Mouse (Mus musculus) cerebellum, adult 9-11 months (tissue): ENCODE data around the gene Mroh8.
"Not testable (repeated sequence)": the region's sequence is repeated elsewhere in the genome, so short reads cannot be mapped to it uniquely, and the experiment has no call there.

ENCODE experiments used
- DNase-seq: peaks from one replicate; pipeline ENCODE4 v3.0.0; 2022

The Mroh8 gene

DNA sequence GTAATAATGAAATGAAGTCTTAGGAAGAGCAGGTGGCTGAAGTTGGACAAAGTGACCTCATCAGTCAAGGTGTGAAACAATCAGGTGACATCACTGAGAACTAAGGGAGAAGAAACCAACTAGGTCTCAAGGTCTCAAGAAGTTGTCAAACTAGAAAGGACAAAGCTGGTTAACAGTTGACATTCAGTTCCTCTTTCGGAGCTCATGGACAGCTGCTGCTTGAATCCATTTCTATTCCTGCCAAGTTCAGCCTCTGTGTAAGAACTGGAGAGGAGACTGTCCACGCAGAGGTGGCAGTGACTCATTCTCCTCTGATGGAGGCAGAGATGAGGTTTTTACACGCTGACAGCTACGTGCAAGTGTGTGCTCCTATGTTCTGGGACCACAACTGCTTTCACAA, 92.1 kb downstream of the Mroh8 start:
- no peak for DNase-seq

DNA sequence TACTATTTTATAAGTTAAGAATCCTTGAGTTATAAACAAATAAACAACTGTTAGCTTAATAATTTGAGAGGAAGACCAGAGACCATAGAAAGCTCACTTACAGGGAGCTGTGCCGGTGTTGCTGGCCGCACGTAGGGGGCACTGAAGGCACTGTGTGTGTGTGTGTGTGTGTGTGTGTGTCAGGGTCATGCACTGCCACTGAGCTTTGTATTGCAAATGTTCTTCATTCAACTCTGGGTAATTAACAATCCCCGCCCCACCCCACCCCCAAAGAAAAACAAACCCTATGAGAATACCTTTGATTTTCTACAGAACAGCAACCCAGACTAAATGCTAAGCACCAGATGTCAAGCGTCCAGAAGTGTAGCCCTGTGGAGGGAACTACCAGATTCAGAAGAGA, 92.8 kb downstream of the Mroh8 start:
- no peak for DNase-seq

DNA sequence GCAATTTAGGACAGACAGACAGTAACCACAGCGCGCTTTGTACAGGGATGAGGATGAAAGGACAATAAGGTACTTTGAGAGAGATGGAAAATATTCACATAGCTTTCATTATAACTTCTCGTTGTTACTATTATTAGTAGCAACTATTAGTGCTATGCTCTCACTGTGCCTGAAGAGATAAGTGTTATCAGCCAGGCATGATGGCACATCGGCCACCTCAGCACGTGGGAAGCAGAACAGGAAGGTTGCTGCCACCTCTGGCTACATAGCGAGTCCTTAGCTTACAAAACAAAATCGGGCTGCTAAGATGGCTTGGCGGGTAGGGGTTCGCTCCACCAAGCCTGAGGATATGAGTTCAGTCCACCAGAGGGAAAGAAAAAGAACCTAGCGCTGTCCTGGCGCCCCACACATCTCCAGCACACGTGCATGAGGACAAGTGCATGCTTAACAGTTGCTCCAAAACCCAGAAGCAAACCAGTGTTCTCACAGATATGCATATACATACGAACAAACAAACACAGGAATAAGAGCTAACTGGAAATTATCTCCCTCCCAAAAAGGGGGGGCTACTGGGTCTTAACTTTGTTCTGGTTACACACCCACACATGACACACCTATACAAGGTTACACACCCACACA, 94.2 kb downstream of the Mroh8 start:
- no peak for DNase-seq

DNA sequence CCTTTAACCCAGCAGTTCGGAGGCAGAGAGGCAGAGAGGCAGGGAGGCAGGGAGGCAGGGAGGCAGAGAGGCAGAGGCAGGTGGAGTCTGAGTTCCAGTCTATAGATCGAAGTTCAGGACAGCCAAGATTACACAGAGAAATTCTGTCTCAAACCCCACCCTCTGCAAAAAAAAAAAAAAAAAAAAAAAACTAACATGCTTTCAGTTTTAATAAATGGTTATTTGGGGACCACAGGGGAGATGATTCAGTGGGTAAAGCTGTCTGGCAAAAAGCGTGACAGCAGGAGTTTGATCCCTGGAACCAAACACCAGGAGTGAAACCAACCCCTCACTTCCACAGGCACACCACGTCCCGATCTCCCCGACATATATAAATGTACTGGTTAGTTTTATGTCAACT, 101.2 kb downstream of the Mroh8 start:
- no peak for DNase-seq

DNA sequence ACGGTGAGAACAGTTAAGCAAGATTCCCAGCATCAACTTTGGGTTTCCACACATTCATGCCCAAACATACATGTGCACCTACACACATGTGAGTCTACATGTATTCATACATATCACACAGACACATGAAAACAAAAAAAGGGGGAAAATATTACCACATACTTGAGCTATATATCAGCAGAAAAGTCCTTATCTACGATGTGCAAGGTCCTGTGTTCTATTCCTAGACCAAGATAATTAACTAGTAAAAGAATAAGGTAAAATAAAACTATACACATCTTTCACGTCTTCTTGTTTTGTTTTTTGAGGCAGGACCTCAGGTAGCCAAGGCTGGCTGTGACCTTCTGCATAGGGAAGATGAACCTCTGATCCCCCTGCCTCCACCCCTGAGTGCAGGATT, 103.1 kb downstream of the Mroh8 start:
- DNase-seq = no peak

DNA sequence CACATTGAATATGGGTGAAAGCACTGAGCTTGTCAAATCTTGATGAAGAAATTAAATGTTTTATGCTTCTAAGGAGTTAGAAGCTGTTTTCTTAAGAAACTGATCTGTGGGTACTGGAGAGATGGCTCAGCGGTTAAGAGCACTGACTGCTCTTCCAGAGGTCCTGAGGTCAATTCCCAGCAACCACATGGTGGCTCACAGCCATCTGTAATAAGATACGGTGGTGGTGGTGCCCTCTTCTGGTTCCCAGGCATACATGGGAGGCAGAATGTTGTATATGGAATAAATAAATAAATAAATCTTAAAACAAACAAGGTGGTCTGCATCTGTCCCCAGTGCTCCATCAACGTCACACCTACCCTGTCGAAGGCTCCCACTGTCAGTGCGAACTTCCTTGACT, 104.9 kb downstream of the Mroh8 start:
- no peak for DNase-seq

DNA sequence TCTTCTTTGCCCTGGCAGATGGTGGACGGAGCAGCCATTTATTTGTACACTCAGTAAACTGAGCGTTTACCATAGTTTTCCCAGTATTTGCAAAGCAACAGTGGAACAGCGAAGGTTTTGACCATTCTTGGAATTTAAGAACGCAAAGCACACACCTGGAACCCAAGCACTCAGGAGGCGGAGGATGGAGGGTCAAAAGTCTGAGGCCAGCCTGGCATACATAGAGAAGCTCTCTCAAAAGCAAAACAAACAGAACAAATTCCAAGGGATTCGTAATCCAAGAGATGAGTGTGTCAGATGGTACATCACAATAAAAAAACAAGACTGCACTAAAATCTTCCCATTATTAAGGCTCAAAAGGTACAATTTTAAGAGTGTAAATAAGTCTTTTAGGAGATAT, 105.8 kb downstream of the Mroh8 start:
- no peak for DNase-seq

DNA sequence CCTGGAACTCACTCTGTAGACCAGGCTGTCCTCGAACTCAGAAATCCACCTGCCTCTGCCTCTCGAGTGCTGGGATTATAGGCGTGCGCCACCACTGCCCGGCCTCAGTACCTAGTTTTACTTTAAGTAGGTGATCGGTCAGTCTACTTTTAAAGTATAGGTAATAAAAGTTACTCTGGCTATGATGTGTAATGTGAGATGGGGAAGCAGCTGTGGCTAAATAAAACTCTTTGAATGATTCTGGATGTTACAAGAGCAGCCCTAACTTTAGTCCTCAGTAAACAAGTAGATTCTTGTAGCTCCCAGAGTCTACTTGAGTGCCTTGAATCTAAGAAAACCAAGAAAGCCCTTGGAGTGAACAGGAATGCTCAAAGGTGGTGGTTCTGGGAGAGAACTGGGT, 106.4 kb downstream of the Mroh8 start:
- DNase-seq = no peak

DNA sequence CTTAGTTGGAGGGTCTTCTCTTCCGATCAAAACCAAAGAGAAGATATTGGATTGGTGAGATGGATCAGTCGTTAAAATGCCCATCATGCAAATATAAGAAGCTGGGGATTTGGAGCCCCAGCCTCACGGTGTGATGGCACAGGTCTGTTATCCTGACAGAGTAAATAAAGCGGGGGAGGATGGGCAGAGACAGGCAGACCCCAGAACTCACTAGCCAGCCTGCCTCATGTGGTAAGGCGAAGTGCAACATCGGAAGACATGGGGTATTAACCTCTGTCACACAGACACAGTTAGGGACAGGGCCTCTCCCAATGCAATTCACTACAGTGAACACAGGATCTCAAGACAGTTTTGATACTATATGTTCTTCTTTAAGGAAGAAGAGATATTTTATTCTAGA, 108.7 kb downstream of the Mroh8 start:
- no peak for DNase-seq

DNA sequence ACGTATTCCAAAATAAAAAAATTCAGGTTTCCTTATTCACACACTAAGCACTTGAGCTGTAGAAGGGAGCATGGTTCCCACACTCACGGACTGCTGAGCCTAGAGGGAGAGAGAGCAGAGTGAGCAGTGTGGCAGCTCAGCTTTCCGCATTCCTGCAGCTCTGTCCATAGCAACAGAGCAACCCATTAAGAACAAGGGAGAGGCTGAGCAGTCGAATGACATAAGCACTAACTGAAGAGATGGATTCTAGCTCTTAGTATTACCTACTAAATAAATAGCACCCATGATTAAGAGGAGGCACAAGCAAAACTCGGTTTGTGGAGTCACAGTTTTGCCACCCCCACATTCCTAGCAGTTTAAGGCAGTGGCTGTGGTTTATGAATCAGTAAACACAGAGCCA, 109.2 kb downstream of the Mroh8 start:
- DNase-seq = no peak

DNA sequence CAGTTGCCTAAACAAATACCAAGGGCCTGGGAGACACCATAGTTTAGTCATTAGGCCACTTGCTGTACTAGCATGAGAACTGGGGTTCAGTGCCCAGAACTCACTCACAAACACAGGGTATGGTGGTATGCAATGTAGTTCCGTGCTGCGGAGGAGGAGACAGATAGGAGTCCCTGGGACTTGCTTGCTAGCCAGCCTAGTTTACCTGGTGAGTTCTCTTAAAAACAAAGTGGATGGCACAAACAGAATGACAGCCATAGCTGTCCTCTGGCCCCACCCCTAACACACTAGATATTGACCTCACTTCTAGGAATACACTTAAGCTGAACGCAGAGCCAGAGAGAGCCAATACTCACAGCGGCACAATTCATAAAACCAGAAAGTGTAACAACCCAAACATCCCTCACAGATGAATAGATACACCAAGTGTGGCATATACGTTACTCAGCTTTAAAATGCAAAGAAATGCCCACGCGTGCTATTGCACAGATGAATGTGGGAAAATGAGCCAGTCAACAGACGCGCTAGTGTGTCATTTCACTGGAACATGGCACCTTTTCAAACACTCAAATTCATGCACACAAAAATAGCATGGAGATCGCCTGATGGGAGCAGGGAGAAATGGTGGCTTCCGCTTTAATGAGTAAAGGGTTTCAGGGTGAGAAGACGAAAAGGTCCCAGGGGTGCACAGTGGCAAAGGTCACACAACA, 112.8 kb downstream of the Mroh8 start:
- no peak for DNase-seq

DNA sequence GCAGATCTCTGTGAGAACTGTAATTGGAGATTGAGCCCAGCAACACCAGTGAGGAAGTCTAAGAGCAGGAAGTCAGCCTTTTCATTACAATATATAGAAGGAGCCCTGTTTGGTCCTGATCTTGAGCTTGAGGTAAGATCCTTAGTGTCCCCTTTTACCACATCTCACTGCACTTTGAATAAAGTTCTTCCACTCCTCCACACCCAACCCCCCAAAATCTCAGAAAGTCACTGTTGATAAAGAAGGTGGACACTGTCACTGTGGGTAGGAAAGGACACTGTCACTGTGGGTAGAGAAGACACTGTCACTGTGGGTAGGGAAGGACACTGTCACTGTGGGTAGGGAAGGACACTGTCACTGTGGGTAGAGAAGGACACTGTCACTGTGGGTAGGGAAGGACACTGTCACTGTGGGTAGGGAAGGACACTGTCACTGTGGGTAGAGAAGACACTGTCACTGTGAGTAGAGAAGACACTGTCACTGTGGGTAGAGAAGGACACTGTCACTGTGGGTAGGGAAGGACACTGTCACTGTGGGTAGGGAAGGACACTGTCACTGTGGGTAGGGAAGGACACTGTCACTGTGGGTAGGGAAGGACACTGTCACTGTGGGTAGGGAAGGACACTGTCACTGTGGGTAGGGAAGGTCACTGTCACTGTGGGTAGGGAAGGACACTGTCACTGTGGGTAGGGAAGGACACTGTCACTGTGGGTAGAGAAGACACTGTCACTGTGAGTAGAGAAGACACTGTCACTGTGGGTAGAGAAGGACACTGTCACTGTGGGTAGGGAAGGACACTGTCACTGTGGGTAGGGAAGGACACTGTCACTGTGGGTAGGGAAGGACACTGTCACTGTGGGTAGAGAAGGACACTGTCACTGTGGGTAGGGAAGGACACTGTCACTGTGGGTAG, 113.8 kb downstream of the Mroh8 start:
- not testable (repeated sequence) for DNase-seq

DNA sequence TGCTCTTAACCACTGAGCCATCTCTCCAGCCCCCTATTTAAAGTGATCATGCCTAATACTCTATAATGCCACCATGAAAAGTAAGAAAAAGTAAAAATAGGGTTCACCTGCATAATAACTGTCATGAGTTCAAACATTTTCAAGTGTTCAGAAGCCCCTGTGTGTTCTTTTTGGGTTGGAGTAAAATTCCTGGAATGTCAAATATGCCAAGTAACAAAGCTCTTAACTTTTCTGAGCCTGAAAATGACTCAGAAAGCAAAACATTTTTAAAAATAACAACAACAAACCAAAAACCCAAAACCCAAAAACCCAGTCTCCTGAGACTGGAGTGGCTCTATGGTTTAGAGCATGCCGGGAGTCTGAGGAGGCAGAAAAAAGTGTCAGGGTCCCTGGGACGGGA, 115.2 kb downstream of the Mroh8 start:
- DNase-seq = no peak
